Mouse (Mus musculus) spleen, adult 2 months (tissue): Measurements from ENCODE around the gene Gm21972. TPM values are rescaled to one million over a fixed set of nuclear protein-coding genes. Genes with fewer than 3 reads are reported as not detected.

Source experiments
- DNase-seq, 2 experiments: peaks; one replicate each; pipeline versions ENCODE4 v3.0.0 to v3.0.0-alpha.2; 2012 to 2021; ENCODE audit warnings: low spot score in 2 of 2, low read depth in 1 of 2
- H3K27ac ChIP-seq: fragments of 200-500 bp; 2 replicates; pipeline ENCODE4 v1.5.1; 2012; ENCODE audit warnings: low read length, inconsistent platforms; ENCODE audit not compliant: insufficient read depth
- H3K27me3 ChIP-seq: fragments of 200-500 bp; 2 replicates; pipeline ENCODE4 v1.6.1; 2012; ENCODE audit warnings: mild to moderate bottlenecking, moderate library complexity, low read length, inconsistent platforms; ENCODE audit not compliant: control insufficient read depth, insufficient read depth
- H3K36me3 ChIP-seq: fragments of 200-500 bp; 2 replicates; pipeline ENCODE4 v1.6.1; 2012; ENCODE audit warnings: mild to moderate bottlenecking, low read length, inconsistent platforms; ENCODE audit not compliant: control insufficient read depth, insufficient read depth
- H3K4me1 ChIP-seq: fragments of 200-500 bp; 2 replicates; pipeline ENCODE4 v1.6.1; 2011; ENCODE audit warnings: inconsistent platforms; ENCODE audit not compliant: control insufficient read depth, insufficient read depth, insufficient read length
- H3K4me3 ChIP-seq: fragments of 200-500 bp; 2 replicates; pipeline ENCODE4 v1.5.1; 2011; ENCODE audit warnings: mild to moderate bottlenecking, inconsistent platforms; ENCODE audit not compliant: insufficient read depth, insufficient read length; ENCODE audit errors: extremely low read depth
- CTCF ChIP-seq: fragments of 200-500 bp; IDR thresholded peaks from 2 replicates; pipeline ENCODE4 v1.5.1; 2011; ENCODE audit warnings: mild to moderate bottlenecking, inconsistent platforms; ENCODE audit not compliant: insufficient read depth, insufficient read length, insufficient replicate concordance; ENCODE audit errors: extremely low read depth
- POLR2A ChIP-seq: fragments of 200-500 bp; IDR thresholded peaks from 2 replicates; pipeline ENCODE4 v1.6.1; 2011; ENCODE audit warnings: low read depth, low read length, inconsistent platforms
- WGBS: fragments of 180-500 bp; shearing (Covaris S2); methylation state at CpG from one replicate; pipeline ENCODE4 v1.1.7; 2018; 5-methylcytosine and 5-hydroxymethylcytosine counted together
- polyA plus RNA-seq: library from polyadenylated mRNA; depleted of rRNA; stranded (reverse); fragments of >200 nt; gene quantifications from 2 replicates; pipeline ENCODE4 v1.2.3, GENCODE M21; 2012; rRNA removed

Gene Gm21972
- polyA plus RNA-seq, 1 experiment, result not detected

GRCm38 (mm10) chr1:86211498-86211897 lies 78.1 kb downstream of the Gm21972 start:
- DNase-seq, result no peak
- Histone ChIP-seq H3K36me3 (no peaks in the 10 kb centered on the region), H3K4me3 (no peak overlapping the region), H3K4me1 (peaks cover 15% of the 10 kb centered on the region; the same call in 1 of the 2 replicates), H3K27ac (no peak overlapping the region), H3K27me3 (no peaks in the 10 kb centered on the region)
- TF ChIP-seq CTCF (no peak), POLR2A (no peak)
- 90% methylated on average over 1 of the region's 1 CpGs for WGBS

Other genes with a start within 250 kb of the Gm21972 start
- gene Itm2c, start 239.4 kb upstream of the Gm21972 start, polyA plus RNA-seq, result 136 and 141 TPM in 2 replicates
- 0.13 and 0.16 TPM in 2 replicates for gene 4933407L21Rik, start 205.2 kb upstream of the Gm21972 start, polyA plus RNA-seq
- 1.2 and 2.1 TPM in 2 replicates for gene Gpr55, start 172.6 kb upstream of the Gm21972 start, polyA plus RNA-seq
- not detected in 2 replicates for gene Spata3, start 116.8 kb upstream of the Gm21972 start, polyA plus RNA-seq
- gene 2810459M11Rik, start 87.8 kb upstream of the Gm21972 start, polyA plus RNA-seq, result 0.07 TPM in 1 of 2 replicates, not detected in the other
- gene Psmd1, start 69.2 kb upstream of the Gm21972 start, polyA plus RNA-seq, result 19.8 and 21.1 TPM in 2 replicates
- gene Htr2b, start 21.7 kb upstream of the Gm21972 start, polyA plus RNA-seq, result not detected in 2 replicates
- 2.7 and 2.9 TPM in 2 replicates for gene Armc9, start 21.1 kb downstream of the Gm21972 start, polyA plus RNA-seq
- 2.3 and 3.3 TPM in 2 replicates for gene B3gnt7, start 169.2 kb downstream of the Gm21972 start, polyA plus RNA-seq
- 8.5 and 9.1 TPM in 2 replicates for gene Ncl, start 225.8 kb downstream of the Gm21972 start, polyA plus RNA-seq